Mouse (Mus musculus) cerebellum, adult 2 months (tissue): ENCODE results near the gene Polr2e.

Source experiments
- CTCF ChIP-seq: fragments of 200-500 bp; IDR thresholded peaks from 2 replicates; pipeline ENCODE4 v1.5.1; 2011; ENCODE audit warnings: low read depth, mild to moderate bottlenecking, control low read depth, low read length, moderate library complexity, borderline replicate concordance; ENCODE audit not compliant: insufficient read depth
- POLR2A ChIP-seq: fragments of 200-500 bp; IDR thresholded peaks from 2 replicates; pipeline ENCODE4 v1.6.1; 2011; ENCODE audit warnings: low read length, control low read depth, borderline replicate concordance; ENCODE audit not compliant: insufficient read depth

DNA sequence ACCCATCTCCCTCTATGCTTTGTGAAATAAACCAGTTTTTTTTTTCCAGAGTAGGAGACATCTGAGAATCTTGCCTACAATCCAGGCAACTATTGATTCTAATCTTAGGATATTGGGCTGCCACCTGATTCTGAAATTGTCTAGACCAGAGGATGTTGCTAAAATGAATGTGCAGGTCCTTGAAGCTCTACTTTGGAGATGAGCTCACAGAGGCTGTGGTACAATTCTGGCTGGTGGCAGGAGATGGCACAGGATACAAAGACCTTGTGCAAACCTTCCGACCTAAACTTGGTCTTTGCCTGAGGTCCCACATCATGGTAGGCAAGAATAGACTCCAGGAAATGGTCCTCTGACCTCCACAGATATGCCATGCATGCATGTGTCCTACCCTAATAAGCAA is 44.0 kb downstream of the Polr2e start:
- TF ChIP-seq CTCF (no peak), POLR2A (no peak)
